Comparison of ENCODE assay signal across 8 mouse cellular contexts in genomic region chr15:10177083-10177482, GRCm38 (mm10). TPM values are rescaled to one million over a fixed set of nuclear protein-coding genes. Genes with fewer than 3 reads are reported as not detected.
A peak's percentile ranks its signal among the peaks of the same experiment; 100 is the strongest.
DNase-seq lines count a peak whose midpoint lies in the region; ATAC-seq and TF ChIP-seq lines count a peak whose summit lies in the region.

Prlr (plus strand) TSS chr15:10177238.

- no peak within 1 kb of the TSS for H3K27ac ChIP-seq in lung, embryonic 14.5 days (ENCODE audit: low read depth)
- H3K27ac ChIP-seq in embryonic facial prominence, embryonic 10.5 days (replicated peaks): no peak within 1 kb of the TSS
- H3K27ac ChIP-seq in intestine, postnatal 0 days (ENCODE audit: low read depth, low read length): no peak within 1 kb of the TSS

- H3K4me1 ChIP-seq in lung, embryonic 14.5 days (ENCODE audit: insufficient read depth): no peaks in the 10 kb centered on the region
- H3K4me1 ChIP-seq in embryonic facial prominence, embryonic 10.5 days: peaks cover 12% of the 10 kb centered on the region
- H3K4me1 ChIP-seq in intestine, postnatal 0 days (replicated peaks; ENCODE audit: control insufficient read depth, insufficient read depth, low read length): no peaks in the 10 kb centered on the region

- WGBS in lung, embryonic 14.5 days: 1% methylated on average over 9 of the region's 9 CpGs
- WGBS in embryonic facial prominence, embryonic 10.5 days: 4% methylated on average over 9 of the region's 9 CpGs
- WGBS in intestine, postnatal 0 days: 11% methylated on average over 9 of the region's 9 CpGs

- H3K36me3 ChIP-seq in lung, embryonic 14.5 days (ENCODE audit: insufficient read depth): no peaks in the 10 kb centered on the region
- H3K36me3 ChIP-seq in embryonic facial prominence, embryonic 10.5 days (replicated peaks): no peaks in the 10 kb centered on the region
- no peaks in the 10 kb centered on the region for H3K36me3 ChIP-seq in intestine, postnatal 0 days (ENCODE audit: control insufficient read depth, insufficient read depth)

- DNase-seq in lung, embryonic 14.5 days: peak; percentile 6
- no peak for DNase-seq in lung, postnatal 4 days
- peak; percentile 11 for DNase-seq in embryonic facial prominence, embryonic 10.5 days (ENCODE audit: low spot score)
- peak; percentile 17 for DNase-seq in retina, postnatal 1 day
- DNase-seq in natural killer cell, adult 2 months (ENCODE audit: low spot score in 2 of 2): no peak
- DNase-seq in thymus, adult 18-20 months: no peak
- DNase-seq in ovary, postnatal 36 days (ENCODE audit: low spot score): no peak

- peak within 1 kb of the TSS; percentile 34 for H3K4me3 ChIP-seq in lung, embryonic 14.5 days (ENCODE audit: low read depth, low read length)
- H3K4me3 ChIP-seq in embryonic facial prominence, embryonic 10.5 days: peak within 1 kb of the TSS; percentile 56
- peak within 1 kb of the TSS; percentile 40 for H3K4me3 ChIP-seq in intestine, postnatal 0 days (ENCODE audit: low read depth, low read length)

- H3K4me2 ChIP-seq in lung, embryonic 14.5 days: peak within 1 kb of the TSS; percentile 67
- H3K4me2 ChIP-seq in intestine, postnatal 0 days (replicated peaks; ENCODE audit: low read depth): peak within 1 kb of the TSS; percentile 79

- TF ChIP-seq CTCF in lung, embryonic 14.5 days (IDR thresholded peaks at IDR 0.05; ENCODE audit: low read depth): no peak
- TF ChIP-seq CTCF in intestine, postnatal 0 days (IDR thresholded peaks at IDR 0.05; ENCODE audit: low read depth): no peak

- H3K9me3 ChIP-seq in lung, embryonic 14.5 days (ENCODE audit: low read depth, low read length): no peaks in the 10 kb centered on the region
- no peaks in the 10 kb centered on the region for H3K9me3 ChIP-seq in embryonic facial prominence, embryonic 10.5 days
- no peaks in the 10 kb centered on the region for H3K9me3 ChIP-seq in intestine, postnatal 0 days (ENCODE audit: control insufficient read depth)

- no peaks in the 10 kb centered on the region for H3K27me3 ChIP-seq in lung, embryonic 14.5 days (ENCODE audit: insufficient read depth, low read length)
- H3K27me3 ChIP-seq in embryonic facial prominence, embryonic 10.5 days (replicated peaks; ENCODE audit: low read depth, poor library complexity, severe bottlenecking): peaks cover 36% of the 10 kb centered on the region
- no peaks in the 10 kb centered on the region for H3K27me3 ChIP-seq in intestine, postnatal 0 days (replicated peaks; ENCODE audit: control insufficient read depth, insufficient read depth, low read length)

- peak within 1 kb of the TSS; percentile 32 for H3K9ac ChIP-seq in lung, embryonic 14.5 days
- H3K9ac ChIP-seq in intestine, postnatal 0 days (ENCODE audit: low read depth, low read length): peak within 1 kb of the TSS; percentile 26; the same call in 1 of the 2 replicates

- ATAC-seq in lung, embryonic 14.5 days (ENCODE audit: insufficient read depth): no peak
- ATAC-seq in intestine, postnatal 0 days: no peak

RNA-seq across cellular contexts. Expression of gene Prlr, which starts in this region (rescaled TPM):
- polyA plus RNA-seq in lung, embryonic 14.5 days (2014; fragmentation: Nextera tagmentation; extraction: Ambion mirVana): 0.04 and 0.07 TPM in 2 replicates
- 0.10 and 0.50 TPM in 2 replicates for polyA plus RNA-seq in embryonic facial prominence, embryonic 10.5 days (2016; fragmentation: Nextera tagmentation; extraction: Ambion mirVana)
- polyA plus RNA-seq in intestine, postnatal 0 days (2015; fragmentation: Nextera tagmentation; extraction: Ambion mirVana): 52.3 and 57.4 TPM in 2 replicates

Comparison
In these comparisons a context has a peak if more than half of its experiments do, and no peak if none do; other contexts are left out.
1. RNA of gene Prlr (polyA plus RNA-seq): 52.3 to 57.4 TPM in intestine, postnatal 0 days; 0.10 to 0.50 TPM in embryonic facial prominence, embryonic 10.5 days and 0.04 to 0.07 TPM in lung, embryonic 14.5 days; every median in the first group is over 10 times any median in the second.
2. Peak in DNase-seq, H3K4me3 ChIP-seq, H3K9ac ChIP-seq and H3K4me2 ChIP-seq in lung, embryonic 14.5 days; RNA of the gene not detected or under 1 TPM.
3. Peak in DNase-seq and H3K4me3 ChIP-seq in embryonic facial prominence, embryonic 10.5 days; RNA of the gene not detected or under 1 TPM.
4. Peak in every context shown above with its lines, with median percentiles within 50 percentile points of each other: H3K4me3 ChIP-seq.